Comparison of ENCODE assay signal across 13 mouse cellular contexts in genomic region chr5:66496881-66497360, GRCm38 (mm10).
DNase-seq lines count a peak whose midpoint lies in the region; ATAC-seq lines count a peak whose summit lies in the region.
"Had no signal": no experiment of that assay in that cellular context is flagged by ENCODE, and none has a peak within 500 bp of the region (broad histone marks: within the 10 kb centered on the region; RNA-seq: fewer than 3 reads in every experiment).

No protein-coding gene starts in this region.

- H3K9ac ChIP-seq in liver, embryonic 16.5 days (ENCODE audit: low read depth, low read length) = no peak overlapping the region
- H3K9ac ChIP-seq in liver, embryonic 12.5 days = no peak overlapping the region
- H3K9ac ChIP-seq: heart, embryonic 15.5 days had no signal

- no peaks in the 10 kb centered on the region for H3K9me3 ChIP-seq in liver, embryonic 16.5 days (replicated peaks; ENCODE audit: control insufficient read depth, low read length)
- no peaks in the 10 kb centered on the region for H3K9me3 ChIP-seq in liver, embryonic 12.5 days (replicated peaks)
- H3K9me3 ChIP-seq: heart, embryonic 15.5 days had no signal

- peak; percentile 74 for DNase-seq in kidney, adult 11 months
- peak; percentile 69 to 71 for DNase-seq in kidney, postnatal 25 days
- DNase-seq in lung, postnatal 4 days = peak; percentile 58 to 65
- DNase-seq in cerebellum, postnatal 4 days (ENCODE audit: low spot score in 2 of 2) = no peak
- no peak for DNase-seq in left cerebral cortex, adult 18-20 months (ENCODE audit: low spot score in 2 of 2)
- DNase-seq: cerebellum, postnatal 10 days; gastrocnemius, adult 2 months; spleen, adult 18-20 months; thymus, postnatal 14 days had no signal

- WGBS in liver, embryonic 16.5 days (ENCODE audit: insufficient replicate concordance) = 42% methylated on average over 4 of the region's 4 CpGs
- 55% methylated on average over 4 of the region's 4 CpGs for WGBS in liver, embryonic 12.5 days (ENCODE audit: insufficient replicate concordance)

- no peaks in the 10 kb centered on the region for H3K27me3 ChIP-seq in liver, embryonic 16.5 days (ENCODE audit: control insufficient read depth, insufficient read depth, low read depth, low read length)
- no peaks in the 10 kb centered on the region for H3K27me3 ChIP-seq in liver, embryonic 12.5 days (replicated peaks)
- H3K27me3 ChIP-seq: heart, embryonic 15.5 days had no signal

- H3K4me3 ChIP-seq in liver, embryonic 16.5 days (ENCODE audit: low read depth, low read length) = no peak overlapping the region
- no peak overlapping the region for H3K4me3 ChIP-seq in liver, embryonic 12.5 days
- H3K4me3 ChIP-seq: gastrocnemius, adult 2 months; heart, embryonic 15.5 days; left cerebral cortex, adult 2 months had no signal

- no peak overlapping the region for H3K4me2 ChIP-seq in liver, embryonic 16.5 days (ENCODE audit: low read depth, low read length)
- H3K4me2 ChIP-seq in liver, embryonic 12.5 days = no peak overlapping the region
- H3K4me2 ChIP-seq: heart, embryonic 15.5 days had no signal

- H3K36me3 ChIP-seq in liver, embryonic 16.5 days (ENCODE audit: control insufficient read depth, insufficient read depth) = no peaks in the 10 kb centered on the region
- H3K36me3 ChIP-seq in liver, embryonic 12.5 days = no peaks in the 10 kb centered on the region
- H3K36me3 ChIP-seq: heart, embryonic 15.5 days had no signal

- no peak overlapping the region; the same call in 1 of the 2 replicates for H3K27ac ChIP-seq in liver, embryonic 16.5 days (ENCODE audit: low read length)
- H3K27ac ChIP-seq in liver, embryonic 12.5 days = no peak overlapping the region
- H3K27ac ChIP-seq: gastrocnemius, adult 2 months; heart, embryonic 15.5 days; left cerebral cortex, adult 2 months had no signal

- peak; percentile 43 for ATAC-seq in liver, embryonic 16.5 days (ENCODE audit: low read depth)
- no peak for ATAC-seq in liver, embryonic 12.5 days

- H3K4me1 ChIP-seq in liver, embryonic 16.5 days (ENCODE audit: control insufficient read depth, low read depth, low read length) = no peaks in the 10 kb centered on the region; the same call in 1 of the 2 replicates
- peaks cover 18% of the 10 kb centered on the region; the same call in 1 of the 2 replicates for H3K4me1 ChIP-seq in liver, embryonic 12.5 days

Comparison
In these comparisons a context has a peak if more than half of its experiments do, and no peak if none do; other contexts are left out.
1. DNase-seq: peak in kidney, adult 11 months (single experiment), kidney, postnatal 25 days (2 of 2) and lung, postnatal 4 days (2 of 2); none in cerebellum, postnatal 4 days (0 of 2) and left cerebral cortex, adult 18-20 months (0 of 2).